In the genomic region with DNA sequence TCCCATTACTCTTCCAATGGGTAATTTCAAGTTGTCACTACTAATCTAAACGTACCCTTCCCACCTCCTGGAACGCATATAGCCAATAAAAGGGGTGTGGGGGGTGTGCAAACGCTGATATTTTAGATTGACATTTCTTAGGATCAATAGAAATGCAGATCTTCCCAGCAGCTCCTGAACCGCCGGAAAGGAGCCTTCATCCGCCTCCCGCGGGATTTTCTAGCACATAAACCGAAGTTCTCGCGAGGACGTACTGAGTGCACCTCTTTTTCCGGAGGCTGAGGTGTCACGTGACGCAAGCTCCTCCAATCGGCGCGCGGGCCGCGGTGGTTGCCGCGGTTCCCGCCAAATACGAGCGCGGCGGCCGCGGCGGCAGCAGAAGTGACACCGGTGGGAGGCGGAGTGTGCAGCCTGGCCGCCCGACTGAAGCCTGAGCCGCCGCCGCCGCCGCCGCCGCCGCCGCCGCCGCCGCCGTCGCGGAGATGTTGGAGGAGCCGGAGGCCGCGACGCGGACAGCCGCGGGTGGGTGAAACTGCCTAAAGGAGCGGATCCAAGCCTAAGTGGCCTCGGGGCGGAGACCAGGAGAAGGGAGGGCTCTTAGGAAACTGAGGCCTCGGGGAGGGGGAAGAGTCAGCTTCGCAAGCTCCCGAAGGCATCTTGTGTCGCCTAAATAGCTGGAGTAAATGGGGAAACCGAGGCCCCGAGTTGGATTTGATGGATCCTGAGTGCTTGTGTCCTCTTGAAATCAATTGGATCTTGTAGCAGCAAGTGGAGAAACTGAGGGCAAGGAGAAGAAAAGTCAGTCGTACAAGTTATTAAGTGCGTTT, we compare ENCODE assay signal across 8 mouse cellular contexts. TPM values are rescaled to one million over a fixed set of nuclear protein-coding genes. Genes with fewer than 3 reads are reported as not detected.
A peak's percentile ranks its signal among the peaks of the same experiment; 100 is the strongest.
DNase-seq lines count a peak whose midpoint lies in the region; ATAC-seq lines count a peak whose summit lies in the region.

A gene (plus strand): TSS at position 410 of the 827 bp plus-strand sequence.

- H3K27ac ChIP-seq in hindbrain, embryonic 14.5 days: peak within 1 kb of the TSS; percentile 59

- peak within 1 kb of the TSS; percentile 61 for H3K4me3 ChIP-seq in hindbrain, embryonic 14.5 days (replicated peaks; ENCODE audit: low read length)

- H3K4me2 ChIP-seq in hindbrain, embryonic 14.5 days (replicated peaks): peak within 1 kb of the TSS; percentile 90

- under 1% methylated on average over 68 of the region's 68 CpGs for WGBS in hindbrain, embryonic 14.5 days

- H3K27me3 ChIP-seq in hindbrain, embryonic 14.5 days (ENCODE audit: control insufficient read depth, insufficient read depth, low read length): no peaks in the 10 kb centered on the region

- peaks cover 14% of the 10 kb centered on the region; the same call in 1 of the 2 replicates for H3K4me1 ChIP-seq in hindbrain, embryonic 14.5 days (replicated peaks; ENCODE audit: control insufficient read depth, insufficient read depth, low read length)

- no peaks in the 10 kb centered on the region for H3K9me3 ChIP-seq in hindbrain, embryonic 14.5 days (ENCODE audit: control insufficient read depth, low read length)

- H3K36me3 ChIP-seq in hindbrain, embryonic 14.5 days (replicated peaks; ENCODE audit: control insufficient read depth, insufficient read depth): no peaks in the 10 kb centered on the region

- peak; percentile 87 for ATAC-seq in hindbrain, embryonic 14.5 days (ENCODE audit: low FRiP score)

- peak; percentile 99 for DNase-seq in R1 (ENCODE audit: low read depth, low spot score)
- DNase-seq in cerebellum, postnatal 25 days: peak; percentile 94 to 98
- DNase-seq in frontal cortex, postnatal 25 days (ENCODE audit: low spot score in 2 of 2): peak; percentile 89 to 91
- peak; percentile 99 for DNase-seq in hindbrain, embryonic 14.5 days (ENCODE audit: low spot score)
- DNase-seq in layer of hippocampus, postnatal 36 days: peak; percentile 93 to 95
- peak; percentile 99 for DNase-seq in lung, postnatal 36 days
- peak; percentile 99 for DNase-seq in retina, postnatal 1 day
- peak; percentile 92 to 95 for DNase-seq in urinary bladder, adult 18-20 months (ENCODE audit: low spot score in 2 of 2)

- H3K9ac ChIP-seq in hindbrain, embryonic 14.5 days: peak within 1 kb of the TSS; percentile 59

RNA-seq across cellular contexts. Expression of the gene that starts here (rescaled TPM):
- 3.1 and 3.6 TPM in 2 replicates for polyA plus RNA-seq in hindbrain, embryonic 14.5 days (2014; fragmentation: Nextera tagmentation; extraction: Ambion mirVana)
- 1 to 10 TPM; 2.5 to 3.6 TPM for total RNA-seq in layer of hippocampus, postnatal 36 days (2021)

Comparison
In these comparisons a context has a peak if more than half of its experiments do, and no peak if none do; other contexts are left out.
1. Peak in every context shown above with its lines: DNase-seq, ATAC-seq, H3K4me3 ChIP-seq and H3K27ac ChIP-seq.